Mouse (Mus musculus) kidney, postnatal 36 days (tissue): ENCODE results near the gene Gm20388.
A peak's percentile ranks its signal among the peaks of the same experiment; 100 is the strongest.

Experiments used
- DNase-seq, 2 experiments: peaks; one replicate each; pipeline ENCODE4 v3.0.0; 2021 to 2022; ENCODE audit warnings: mixed read lengths in 2 of 2

Gm20388 gene

DNA sequence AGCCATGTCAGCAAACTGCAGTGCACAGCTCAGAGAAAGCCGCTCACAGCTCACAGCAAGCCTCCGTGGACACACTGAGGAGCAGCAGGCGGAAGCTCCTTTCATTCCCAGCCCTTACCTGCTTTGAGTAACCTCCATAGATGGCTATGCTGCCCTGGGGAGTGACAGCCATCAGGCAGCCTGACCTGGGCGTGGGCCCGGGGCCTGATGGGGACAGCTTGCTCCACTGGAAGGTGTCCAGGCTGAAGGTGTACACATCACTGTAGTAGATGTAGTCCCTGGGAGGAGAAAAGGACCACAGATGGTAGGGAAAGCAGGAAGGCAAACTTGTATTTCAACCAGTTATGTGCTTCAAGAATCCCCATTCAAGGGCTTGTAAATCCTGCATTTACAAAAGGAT lies 1894.2 kb downstream of the Gm20388 start:
- DNase-seq = no peak

DNA sequence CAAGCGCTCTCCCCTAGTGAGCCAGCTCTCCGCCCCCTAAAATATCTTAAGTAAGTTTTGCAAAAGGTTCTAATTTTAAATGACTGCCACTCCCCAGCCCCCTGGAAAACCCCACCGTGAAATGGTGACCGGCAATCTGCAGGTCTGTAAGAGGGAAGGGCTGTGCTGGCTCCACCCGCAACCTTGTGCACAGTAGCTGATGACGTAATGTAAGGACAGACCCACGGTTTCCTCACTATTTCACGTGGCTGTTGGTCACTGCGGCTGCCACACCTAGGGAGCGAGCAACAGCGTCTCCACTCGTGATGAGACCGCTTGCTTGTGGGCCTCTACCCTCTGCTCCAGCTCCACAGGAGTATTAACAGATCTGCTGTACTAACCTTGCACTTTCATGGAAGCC lies 1895.5 kb downstream of the Gm20388 start:
- no peak for DNase-seq

DNA sequence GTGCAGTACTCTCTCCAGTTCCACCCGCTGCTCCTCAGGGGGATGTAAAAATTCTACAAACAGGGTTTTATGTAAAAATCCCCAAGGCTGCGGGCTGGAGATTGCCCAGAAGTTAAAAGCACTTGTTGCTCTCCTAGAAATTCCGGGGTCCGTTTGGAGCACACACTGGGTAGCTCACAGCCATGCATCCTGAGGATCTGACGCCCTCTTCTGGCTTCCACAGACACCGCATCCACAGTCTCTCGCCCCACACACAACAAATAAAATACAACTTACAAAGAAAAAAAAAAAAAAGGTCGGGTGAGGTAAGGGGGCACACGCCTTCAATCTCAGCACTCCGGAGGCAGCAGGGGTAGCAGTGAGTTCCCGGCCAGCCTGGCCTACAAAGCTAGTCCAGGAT lies 1897.4 kb downstream of the Gm20388 start:
- no peak for DNase-seq

DNA sequence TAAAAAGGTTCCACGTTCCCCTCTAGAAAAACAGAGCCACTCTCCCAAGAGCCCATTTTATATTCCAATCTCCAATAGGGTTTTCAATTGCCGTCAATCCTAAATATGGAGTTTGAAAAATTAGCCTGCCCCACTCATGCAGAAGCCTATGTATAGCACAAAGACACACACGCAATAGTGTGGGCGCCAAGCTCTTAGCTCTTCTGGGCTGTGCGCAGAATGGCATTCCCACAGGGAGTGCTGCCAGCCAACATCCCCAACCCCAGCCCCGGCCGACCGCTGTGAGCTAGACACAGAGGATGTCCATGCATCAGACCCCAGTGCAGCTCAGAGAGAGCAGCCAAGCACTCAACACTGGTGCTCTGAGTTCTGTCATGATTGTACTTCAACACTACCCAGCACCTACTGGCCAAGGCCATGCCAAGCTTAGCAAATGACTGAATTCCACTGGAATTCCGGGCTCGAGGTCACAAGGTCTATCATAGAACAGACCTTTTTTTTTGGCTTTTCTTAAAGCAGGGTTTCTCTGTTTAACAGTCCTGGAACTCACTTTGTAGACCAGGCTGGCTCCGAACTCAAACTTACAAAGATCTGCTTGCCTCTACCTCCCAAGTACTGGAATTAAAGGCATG lies 1899.0 kb downstream of the Gm20388 start:
- no peak for DNase-seq

DNA sequence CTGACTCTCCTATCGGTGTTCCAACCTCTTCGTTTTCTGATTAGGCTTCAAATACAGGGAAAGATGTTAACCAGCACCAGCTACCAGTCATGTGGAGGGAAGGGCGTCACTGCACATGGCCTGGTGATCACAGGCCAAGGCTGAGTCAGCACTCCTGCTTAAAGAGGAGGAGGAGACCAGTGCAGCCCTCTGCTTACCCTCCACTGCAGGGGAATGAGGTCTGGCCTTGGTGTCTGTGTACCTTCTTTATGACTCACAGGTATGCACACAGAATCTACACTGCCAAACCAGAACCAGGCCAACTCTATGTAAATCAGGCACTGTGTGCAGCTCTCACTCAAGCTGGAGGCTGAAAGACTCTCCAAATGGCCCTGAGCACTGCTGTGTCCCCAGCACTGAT lies 1900.9 kb downstream of the Gm20388 start:
- DNase-seq = no peak

DNA sequence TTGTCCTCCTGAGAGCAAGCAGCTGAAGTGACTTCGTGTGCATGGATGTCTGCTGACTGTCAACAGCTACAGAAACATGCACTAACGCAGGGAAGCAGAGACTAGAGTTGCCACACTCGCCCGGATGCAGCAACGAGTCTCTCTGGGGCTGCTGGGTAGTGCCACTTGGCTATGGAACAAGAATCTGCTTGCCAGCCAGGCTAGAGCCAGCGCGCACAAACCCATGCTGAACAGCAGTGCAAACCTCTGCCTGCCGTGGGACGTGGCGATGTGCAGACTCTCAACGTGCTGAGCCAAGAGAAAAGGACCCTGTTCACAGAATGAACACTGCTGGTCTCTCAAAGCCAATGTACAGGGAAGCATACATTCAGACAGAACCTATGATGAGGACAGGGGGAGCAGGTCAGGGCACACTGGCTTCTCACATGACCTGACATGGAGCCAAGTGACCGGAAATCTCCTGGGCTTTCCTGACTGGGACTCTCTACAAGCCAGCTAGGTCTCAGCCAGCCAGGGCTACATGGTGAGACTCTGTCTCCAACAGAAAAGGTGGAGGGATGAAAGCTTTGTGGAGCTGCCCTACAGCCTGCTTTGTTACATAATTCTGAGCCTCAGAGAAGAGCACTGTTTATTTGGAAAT lies 1901.4 kb downstream of the Gm20388 start:
- DNase-seq = no peak

DNA sequence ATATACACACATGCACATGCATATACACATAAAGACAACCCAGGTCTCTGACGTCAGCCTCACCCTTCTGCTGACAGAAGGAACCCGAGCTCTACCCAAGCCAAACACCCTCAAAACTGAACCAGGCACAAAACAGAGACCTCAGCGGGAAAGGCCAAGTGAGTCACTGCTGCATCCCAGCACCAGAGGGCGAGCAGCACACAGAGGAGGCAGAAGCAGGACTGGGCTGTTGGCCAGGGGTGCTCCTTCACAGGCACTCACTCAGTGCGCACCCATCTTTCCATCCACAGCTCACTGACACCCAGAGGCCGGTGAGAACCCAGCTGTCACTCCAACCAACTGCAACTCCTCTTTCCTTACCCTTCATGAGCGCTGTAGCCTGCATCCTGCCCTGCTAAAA lies 1907.6 kb downstream of the Gm20388 start:
- DNase-seq = no peak

DNA sequence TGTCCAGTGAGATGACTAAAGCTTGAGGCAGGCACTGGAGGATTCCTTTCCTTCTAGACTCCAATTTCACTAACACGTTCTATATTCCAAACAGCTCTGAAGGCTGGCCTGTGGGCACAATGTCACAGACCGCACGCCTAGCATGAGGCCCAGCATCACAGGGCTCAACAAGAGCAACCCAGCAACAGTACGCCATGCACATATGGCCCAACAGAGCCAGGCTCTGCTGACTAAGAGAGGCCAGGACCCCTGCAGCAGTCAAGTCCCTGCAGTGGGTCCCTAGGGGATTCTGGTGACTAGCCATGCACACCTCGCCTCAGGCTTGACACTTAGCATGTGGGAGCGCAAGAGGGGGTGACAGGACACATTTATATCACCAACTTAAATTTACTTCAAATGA lies 1910.2 kb downstream of the Gm20388 start:
- no peak for DNase-seq

DNA sequence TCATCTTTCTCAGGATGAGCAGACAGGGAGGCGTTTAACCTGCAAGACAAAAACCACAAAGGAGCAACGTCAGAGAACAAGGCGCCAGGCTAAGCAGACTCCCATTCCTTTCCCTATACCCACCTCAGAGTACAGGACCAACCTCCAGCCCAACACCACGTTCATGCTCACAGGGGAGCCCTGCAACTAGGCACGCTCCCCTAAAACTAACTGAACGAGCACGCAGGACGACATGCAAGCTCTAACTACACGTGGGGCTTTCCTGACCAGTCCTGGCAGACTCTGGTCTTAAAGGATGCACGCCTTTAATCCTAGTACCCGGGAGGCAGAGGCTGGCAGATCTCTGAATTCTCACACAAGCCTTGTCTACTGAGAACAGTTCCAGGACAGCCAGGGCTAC lies 1910.7 kb downstream of the Gm20388 start:
- DNase-seq = no peak

DNA sequence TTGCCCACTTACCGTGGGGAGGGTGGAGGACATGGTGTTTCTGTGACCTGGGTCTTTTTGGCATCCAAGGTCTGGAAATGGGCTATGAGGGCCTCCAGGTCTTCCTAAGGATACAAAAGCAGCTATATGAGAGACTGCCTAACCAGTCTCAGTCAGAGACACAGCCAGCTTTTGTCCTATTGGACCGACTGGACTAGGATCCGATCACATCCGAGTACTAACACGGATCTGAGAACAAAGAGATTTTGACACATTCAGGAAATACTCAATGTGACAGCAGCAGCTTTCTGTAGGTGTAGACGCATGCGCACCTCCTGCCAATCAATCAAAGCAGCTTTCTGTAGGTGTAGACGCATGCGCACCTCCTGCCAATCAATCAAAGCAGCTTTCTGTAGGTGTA lies 1911.1 kb downstream of the Gm20388 start:
- DNase-seq = no peak

DNA sequence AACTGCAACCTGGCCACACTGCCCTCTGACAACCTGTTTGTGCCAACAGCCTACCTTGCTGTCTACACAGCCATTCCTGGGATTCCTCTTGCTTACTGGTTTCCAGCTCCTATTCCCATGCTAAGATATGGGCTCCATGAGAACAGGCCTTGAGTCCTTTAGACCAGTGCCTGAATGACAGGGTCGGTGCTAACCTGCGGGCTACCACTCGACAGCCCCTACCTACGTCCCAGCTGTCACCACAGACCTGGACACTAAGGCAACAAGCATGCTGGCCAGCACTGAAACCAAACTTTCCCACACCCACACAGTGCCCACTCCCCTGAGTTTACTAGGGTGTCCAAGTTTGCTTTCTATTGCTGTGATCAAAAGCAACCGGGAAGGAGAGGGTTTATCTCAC lies 1917.1 kb downstream of the Gm20388 start:
- DNase-seq = no peak

DNA sequence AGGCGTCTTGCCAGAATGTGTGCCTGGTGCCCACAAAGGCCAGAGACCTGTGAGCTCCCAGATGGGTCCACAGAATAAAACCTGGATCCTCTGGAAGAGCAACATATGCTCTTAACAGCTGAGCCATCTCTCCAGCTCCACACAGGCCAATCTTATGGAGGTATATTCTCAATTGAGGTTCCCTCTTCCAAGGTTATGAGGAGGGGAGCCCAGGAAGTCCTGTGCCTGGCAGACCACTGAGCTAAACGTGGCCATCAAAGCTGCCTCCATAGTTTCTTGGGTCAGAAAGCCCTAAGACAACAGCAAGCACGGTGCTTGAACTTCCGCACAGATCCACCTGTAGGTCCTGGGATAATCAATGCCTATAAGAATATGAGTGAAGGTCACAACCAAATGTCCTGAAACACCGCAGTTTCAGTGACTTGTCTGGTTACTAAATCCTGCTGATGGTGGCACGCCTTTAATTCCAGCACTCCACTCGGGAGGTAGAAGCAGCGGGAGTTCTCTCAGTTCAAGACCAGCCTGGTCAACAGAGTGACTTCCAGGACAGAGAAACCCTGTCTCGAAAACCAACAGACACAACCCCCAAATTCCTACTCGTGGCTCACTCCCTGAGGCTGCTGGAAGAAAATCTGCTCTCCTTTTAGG lies 1917.9 kb downstream of the Gm20388 start:
- no peak for DNase-seq

DNA sequence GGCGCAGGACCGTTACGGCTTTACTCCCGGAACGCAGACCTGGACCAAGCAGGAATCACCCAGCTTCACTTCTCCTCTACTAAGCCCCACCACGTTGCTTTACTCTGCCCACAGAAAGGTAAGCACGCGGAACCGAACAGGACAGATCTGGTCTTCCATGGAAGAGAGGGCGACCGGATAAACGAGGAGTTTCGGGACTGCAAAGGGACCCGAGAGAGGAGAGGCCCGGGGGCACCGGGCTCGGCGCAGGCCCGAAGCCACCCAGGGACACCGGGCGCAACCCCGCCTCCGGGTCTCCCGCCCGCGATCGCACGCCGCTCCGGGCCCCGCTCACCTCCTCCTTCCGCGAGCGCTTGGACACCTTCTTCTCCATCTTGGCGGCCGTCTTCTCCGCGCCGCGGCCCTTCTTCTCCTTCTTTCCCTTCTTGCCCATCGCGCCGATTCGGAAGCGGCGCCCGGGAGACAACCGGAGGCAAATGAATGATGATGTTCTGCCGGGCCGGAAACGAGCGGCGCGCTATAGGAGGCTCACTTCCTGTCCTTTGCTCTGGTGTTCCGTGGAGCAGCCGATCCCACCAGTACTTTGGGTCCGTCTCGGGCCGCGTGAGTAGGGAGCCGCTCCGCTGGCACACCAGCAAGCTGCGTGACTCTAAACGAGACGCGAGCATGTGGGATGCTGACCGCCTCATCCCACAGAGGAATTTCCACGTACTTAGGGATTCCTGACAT lies 1918.6 kb downstream of the Gm20388 start, which contains the start of gene Klhdc4:
Gene Klhdc4, minus strand, starts transcription at position 522 of the 729 bp plus-strand sequence.
- DNase-seq = peak; percentile 86 to 89

DNA sequence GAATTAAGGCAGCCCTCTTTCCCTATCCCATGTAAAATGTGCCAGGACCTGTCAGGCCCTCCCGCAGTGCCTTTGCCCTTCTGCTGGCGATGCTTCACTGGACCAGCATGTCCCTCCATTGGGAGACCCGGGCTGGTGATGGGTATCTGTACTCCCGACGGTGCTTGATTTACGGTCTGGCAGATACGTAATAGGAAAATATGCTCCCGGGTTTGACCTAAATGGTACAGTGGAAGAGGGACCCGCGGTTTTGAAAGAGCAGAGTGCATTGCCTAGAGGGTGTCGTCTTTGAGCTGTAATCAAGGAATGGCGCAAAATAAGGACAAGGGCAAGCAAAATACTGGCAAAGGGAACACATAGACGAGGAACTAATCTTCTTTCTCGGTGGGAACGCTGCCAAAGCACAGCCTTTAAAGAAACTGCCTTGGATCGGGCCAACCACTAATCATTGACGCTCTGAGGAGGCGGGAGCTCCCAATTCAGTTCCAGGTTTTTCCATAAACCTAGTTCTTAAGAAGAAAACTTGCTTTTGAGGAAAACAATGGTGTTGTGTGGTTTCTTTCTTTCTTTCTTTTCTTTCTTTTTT lies 1919.2 kb downstream of the Gm20388 start:
- DNase-seq = peak; percentile 2 to 29

DNA sequence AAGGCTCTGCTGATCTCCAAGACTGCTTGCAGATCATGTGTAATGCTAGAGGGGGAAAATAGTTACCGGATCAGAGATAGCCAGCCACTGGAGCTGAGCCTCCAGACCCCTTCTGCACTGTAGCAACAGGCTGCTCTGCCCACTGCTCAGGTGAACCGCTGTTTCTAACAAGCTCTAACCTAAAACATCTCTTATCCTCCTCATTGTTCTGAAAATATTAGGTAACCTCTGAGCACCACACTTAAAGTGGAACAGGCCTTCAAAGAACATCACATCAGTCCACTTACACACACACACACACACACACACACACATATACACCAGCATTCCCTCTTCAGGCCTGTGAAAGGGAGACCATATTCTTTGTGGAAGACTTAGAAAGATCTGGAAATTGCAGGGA lies 1921.4 kb downstream of the Gm20388 start:
- no peak for DNase-seq

DNA sequence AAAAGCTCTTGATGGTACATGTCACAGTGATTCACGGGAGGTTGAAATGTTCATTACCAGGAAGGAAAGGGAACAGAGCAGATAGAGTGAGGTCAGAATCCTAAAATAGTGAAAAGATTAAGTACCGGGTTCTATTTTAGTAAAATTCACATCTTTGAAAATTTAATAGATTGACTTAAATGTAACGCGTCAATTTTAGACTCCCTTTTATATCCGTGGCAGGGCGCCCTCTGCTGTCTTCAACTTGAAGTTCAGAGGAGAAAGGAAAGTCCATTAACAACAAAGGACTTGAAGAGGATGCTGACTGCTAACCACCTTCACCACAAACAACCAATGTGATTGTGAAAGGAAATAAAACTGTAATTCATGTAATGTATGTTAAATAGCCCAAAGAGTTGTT lies 1921.9 kb downstream of the Gm20388 start:
- peak; percentile 65 to 86 for DNase-seq

DNA sequence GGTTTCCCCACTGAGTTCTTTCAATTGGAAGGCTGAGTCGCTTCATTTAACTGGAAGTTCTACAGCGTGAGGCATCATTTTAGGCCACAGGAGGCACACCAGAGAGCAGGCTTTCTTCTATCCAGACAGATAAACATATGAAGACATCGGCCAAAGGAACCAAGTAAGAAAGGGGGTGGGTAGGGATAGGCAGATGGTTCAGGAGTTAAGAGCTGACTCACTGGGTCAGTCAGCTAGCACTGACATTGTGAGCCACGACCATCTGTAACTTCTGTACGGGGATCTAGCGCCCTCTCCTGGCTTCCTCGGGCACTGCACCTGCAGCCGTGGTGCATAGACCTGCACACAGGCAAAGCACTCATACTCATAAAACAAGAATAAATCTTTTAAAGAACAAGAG lies 1930.6 kb downstream of the Gm20388 start:
- peak; percentile 16 to 67 for DNase-seq

DNA sequence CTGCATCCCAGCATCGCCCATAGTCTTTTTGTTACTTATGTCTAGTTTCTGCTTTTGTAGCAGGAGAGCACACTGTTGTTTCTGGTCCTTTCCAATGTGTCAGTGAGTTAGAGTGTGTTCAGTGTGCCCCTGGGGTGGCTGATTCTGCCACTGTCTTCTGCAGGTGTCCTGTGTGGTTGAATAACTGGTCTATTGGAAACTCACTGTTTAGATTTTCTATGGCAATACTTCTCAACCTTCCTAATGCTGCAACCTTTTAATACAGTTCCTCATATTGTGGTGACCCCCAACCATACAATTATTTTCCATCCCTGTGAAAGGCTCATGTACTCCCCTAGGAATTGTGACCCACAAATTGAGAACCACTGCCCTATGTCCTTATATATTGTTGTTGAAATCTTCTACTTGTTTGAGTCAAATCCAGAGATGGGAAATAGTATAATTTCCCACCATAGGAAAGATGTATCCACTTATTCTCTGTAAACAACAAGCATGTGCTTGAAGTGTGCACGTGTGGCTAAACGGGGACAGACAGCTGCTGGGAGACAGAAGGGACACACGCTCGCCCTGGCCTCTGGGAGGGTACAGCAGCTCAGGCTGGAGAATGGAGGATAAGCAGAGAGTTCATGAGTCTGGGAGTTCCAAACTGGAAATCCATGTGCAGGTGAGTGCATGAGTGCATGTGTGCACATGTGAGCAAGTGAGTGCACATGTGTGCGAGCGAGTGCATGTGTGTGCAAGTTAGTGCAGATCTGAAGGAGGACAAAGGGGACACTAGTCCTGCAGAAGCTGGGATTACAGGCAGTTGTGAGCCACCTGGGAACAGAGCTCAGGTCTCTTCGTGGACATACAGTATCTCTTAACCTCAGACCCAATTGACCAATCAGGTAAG lies 1931.7 kb downstream of the Gm20388 start:
- no peak for DNase-seq

DNA sequence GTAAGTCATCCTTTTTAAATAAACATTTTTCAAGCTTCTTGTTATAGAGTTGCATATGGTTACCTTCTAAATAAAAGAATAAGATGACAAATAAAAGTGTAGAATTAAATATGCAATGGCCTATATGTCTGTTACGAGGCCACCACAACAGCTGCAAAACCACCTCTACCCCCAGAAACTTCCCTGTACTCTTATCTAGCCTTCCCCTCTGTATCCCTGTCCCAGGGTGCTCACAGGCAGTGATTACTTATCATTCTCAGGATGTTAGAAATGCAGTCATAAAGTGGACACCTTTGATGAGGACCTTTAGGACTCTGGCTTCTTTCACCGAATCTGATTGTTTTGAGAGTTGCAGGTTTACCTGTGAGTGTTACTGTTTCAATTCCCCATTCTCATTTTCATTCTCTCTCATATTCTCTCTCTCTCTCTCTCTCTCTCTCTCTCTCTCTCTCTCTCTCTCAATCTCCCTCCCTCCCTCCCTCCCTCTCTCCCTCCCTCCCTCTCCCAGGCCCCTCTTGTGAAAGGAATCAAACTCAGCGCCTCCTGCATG lies 1932.6 kb downstream of the Gm20388 start:
- DNase-seq = no peak

DNA sequence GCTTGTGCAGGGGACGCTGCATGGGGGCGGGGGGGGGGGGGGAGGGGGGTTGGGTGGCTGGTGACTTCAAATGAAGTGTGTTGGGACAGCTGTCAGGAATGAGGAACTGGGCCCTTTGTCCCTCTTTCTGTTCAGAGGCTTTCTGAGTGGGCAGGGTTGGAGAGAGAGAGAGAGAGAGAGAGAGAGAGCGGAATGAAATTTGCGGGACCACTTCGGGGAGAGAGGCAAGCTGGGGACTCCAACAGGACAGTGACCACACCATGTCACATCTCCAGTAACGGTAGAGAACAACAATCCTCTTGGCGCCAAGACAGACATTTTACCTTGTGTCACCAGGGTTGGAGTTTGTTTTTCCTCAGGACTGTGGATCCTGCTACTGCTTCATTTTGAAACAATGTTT lies 1934.1 kb downstream of the Gm20388 start:
- DNase-seq = no peak

DNA sequence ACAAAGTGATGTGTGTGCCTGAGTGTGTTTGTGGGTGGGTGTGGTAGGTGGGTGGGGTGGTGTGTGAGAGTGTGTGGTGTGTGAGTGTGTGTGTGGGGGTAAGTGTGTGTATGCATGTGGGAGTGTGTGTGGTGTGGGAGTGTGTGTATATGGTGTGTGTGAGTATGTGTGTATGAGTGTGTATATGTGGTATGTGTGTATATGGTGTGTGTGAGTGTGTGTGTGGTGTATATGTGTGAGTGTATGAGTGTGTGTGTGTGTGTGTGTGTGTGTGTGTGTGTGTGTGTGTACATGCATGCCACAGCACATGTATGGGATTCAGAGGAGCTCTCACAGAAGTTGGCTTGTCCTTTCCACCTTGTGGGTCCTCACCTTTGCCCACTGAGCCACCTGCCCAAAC lies 1936.2 kb downstream of the Gm20388 start:
- DNase-seq = no peak

DNA sequence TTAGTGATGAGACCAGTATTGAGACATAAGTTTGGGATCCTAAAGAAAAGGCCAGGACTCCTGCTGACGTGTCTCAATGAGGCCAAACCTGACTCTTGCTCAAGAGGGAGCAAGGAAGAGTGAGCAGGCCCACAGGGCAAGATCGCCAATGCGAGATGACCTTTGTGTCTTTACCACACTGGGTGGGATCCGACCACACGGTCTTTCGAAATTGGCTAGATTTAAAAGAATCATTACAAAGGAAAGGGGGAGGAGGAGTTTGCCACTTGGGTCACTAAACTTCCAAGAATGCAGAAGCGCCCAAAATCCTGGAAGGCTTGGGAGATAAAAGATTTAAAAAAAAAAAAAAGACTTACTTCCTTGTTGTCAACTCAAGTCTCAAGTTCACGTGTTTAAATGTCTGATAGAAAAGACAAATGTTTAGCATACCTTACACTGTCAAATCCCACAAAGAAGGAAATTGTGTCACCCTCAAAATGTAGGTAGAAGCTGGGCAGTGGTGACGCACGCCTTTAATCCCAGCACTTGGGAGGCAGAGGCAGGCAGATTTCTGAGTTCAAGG lies 1936.7 kb downstream of the Gm20388 start:
- DNase-seq = no peak
